In genomic region chr12:85745827-85746695, GRCm38 (mm10) we compare ENCODE assay signal across 8 mouse cellular contexts. TPM values are rescaled to one million over a fixed set of nuclear protein-coding genes. Genes with fewer than 3 reads are reported as not detected.
DNase-seq lines count a peak whose midpoint lies in the region; ATAC-seq lines count a peak whose summit lies in the region.

Gene Flvcr2 (plus strand): TSS chr12:85746539.

- peak; percentile 89 for DNase-seq in R1 (ENCODE audit: low read depth, low spot score)
- peak; percentile 88 to 90 for DNase-seq in cerebellum, postnatal 10 days
- peak; percentile 65 to 73 for DNase-seq in frontal cortex, postnatal 36 days (ENCODE audit: low spot score in 2 of 2)
- DNase-seq in layer of hippocampus, postnatal 36 days: peak; percentile 62 to 69
- peak; percentile 89 for DNase-seq in lung, postnatal 25 days (ENCODE audit: low spot score)
- DNase-seq in retina, embryonic 14.5 days (ENCODE audit: low spot score): peak; percentile 81
- peak; percentile 72 to 76 for DNase-seq in urinary bladder, adult 18-20 months (ENCODE audit: low spot score in 2 of 2)

- no peaks in the 10 kb centered on the region for H3K9me3 ChIP-seq in hindbrain, embryonic 15.5 days

- peak within 1 kb of the TSS; percentile 23; the same call in 1 of the 2 replicates for H3K27ac ChIP-seq in hindbrain, embryonic 15.5 days (replicated peaks)

- under 1% methylated on average over 51 of the region's 51 CpGs for WGBS in hindbrain, embryonic 15.5 days

- peaks cover 12% of the 10 kb centered on the region for H3K4me1 ChIP-seq in hindbrain, embryonic 15.5 days (replicated peaks)

- peak; percentile 76 for ATAC-seq in hindbrain, embryonic 15.5 days (ENCODE audit: low FRiP score, low read depth)

- peak within 1 kb of the TSS; percentile 85 for H3K4me2 ChIP-seq in hindbrain, embryonic 15.5 days

- H3K27me3 ChIP-seq in hindbrain, embryonic 15.5 days: peaks cover 9% of the 10 kb centered on the region; the same call in 1 of the 2 replicates

- H3K4me3 ChIP-seq in hindbrain, embryonic 15.5 days: peak within 1 kb of the TSS; percentile 38

- peak within 1 kb of the TSS; percentile 36; the same call in 1 of the 2 replicates for H3K9ac ChIP-seq in hindbrain, embryonic 15.5 days

- H3K36me3 ChIP-seq in hindbrain, embryonic 15.5 days: no peaks in the 10 kb centered on the region

RNA-seq across cellular contexts. Expression of gene Flvcr2, which starts in this region (rescaled TPM):
- 5.3 and 5.4 TPM in 2 replicates for polyA plus RNA-seq in hindbrain, embryonic 15.5 days (2015; fragmentation: Nextera tagmentation; extraction: Ambion mirVana)
- total RNA-seq in layer of hippocampus, postnatal 36 days (2021): 1 to 10 TPM; 1.8 to 2.6 TPM

Comparison
In these comparisons a context has a peak if more than half of its experiments do, and no peak if none do; other contexts are left out.
1. Peak in every context shown above with its lines: DNase-seq, ATAC-seq, H3K4me3 ChIP-seq and H3K27ac ChIP-seq.